Comparison of ENCODE assay signal across 25 mouse cellular contexts in genomic region chr2:38431546-38431945, GRCm38 (mm10).
DNase-seq lines count a peak whose midpoint lies in the region; ATAC-seq and TF ChIP-seq lines count a peak whose summit lies in the region.
"Had no signal": no experiment of that assay in that cellular context is flagged by ENCODE, and none has a peak within 500 bp of the region (broad histone marks: within the 10 kb centered on the region; RNA-seq: fewer than 3 reads in every experiment).

No protein-coding gene starts in this region.

- no peak for TF ChIP-seq POLR2A in limb, embryonic 14.5 days (IDR thresholded peaks at IDR 0.05; ENCODE audit: borderline replicate concordance, extremely low read depth, insufficient read depth, insufficient read length)

- 68% methylated on average over 5 of the region's 5 CpGs for WGBS in forebrain, embryonic 10.5 days
- 61% methylated on average over 5 of the region's 5 CpGs for WGBS in forebrain, embryonic 12.5 days
- 73% methylated on average over 5 of the region's 5 CpGs for WGBS in midbrain, embryonic 10.5 days
- 56% methylated on average over 5 of the region's 5 CpGs for WGBS in midbrain, embryonic 16.5 days
- WGBS in embryonic facial prominence, embryonic 14.5 days: 44% methylated on average over 5 of the region's 5 CpGs
- 36% methylated on average over 5 of the region's 5 CpGs for WGBS in limb, embryonic 14.5 days

- no peak overlapping the region for H3K4me3 ChIP-seq in forebrain, embryonic 10.5 days
- H3K4me3 ChIP-seq in forebrain, embryonic 12.5 days (replicated peaks): no peak overlapping the region
- H3K4me3 ChIP-seq in midbrain, embryonic 10.5 days: no peak overlapping the region
- H3K4me3 ChIP-seq in midbrain, embryonic 16.5 days (ENCODE audit: low read depth, low read length): no peak overlapping the region
- no peak overlapping the region for H3K4me3 ChIP-seq in embryonic facial prominence, embryonic 14.5 days (ENCODE audit: low read depth, low read length)
- no peak overlapping the region for H3K4me3 ChIP-seq in limb, embryonic 14.5 days (replicated peaks; ENCODE audit: low read length)
- H3K4me3 ChIP-seq: heart, adult 2 months; heart, embryonic 12.5 days; layer of hippocampus, adult 2 months; left cerebral cortex, adult 2 months; liver, embryonic 15.5 days; lung, embryonic 15.5 days; midbrain, embryonic 13.5 days; stomach, embryonic 15.5 days had no signal

- H3K9me3 ChIP-seq in forebrain, embryonic 10.5 days: no peaks in the 10 kb centered on the region
- no peaks in the 10 kb centered on the region for H3K9me3 ChIP-seq in forebrain, embryonic 12.5 days
- no peaks in the 10 kb centered on the region for H3K9me3 ChIP-seq in midbrain, embryonic 10.5 days (replicated peaks)
- H3K9me3 ChIP-seq in midbrain, embryonic 16.5 days (replicated peaks; ENCODE audit: control insufficient read depth, low read length, poor library complexity, severe bottlenecking): no peaks in the 10 kb centered on the region
- no peaks in the 10 kb centered on the region for H3K9me3 ChIP-seq in embryonic facial prominence, embryonic 14.5 days (ENCODE audit: control insufficient read depth, low read length)
- no peaks in the 10 kb centered on the region for H3K9me3 ChIP-seq in limb, embryonic 14.5 days (ENCODE audit: control insufficient read depth, low read length)
- H3K9me3 ChIP-seq: heart, embryonic 12.5 days; liver, embryonic 15.5 days; lung, embryonic 15.5 days; midbrain, embryonic 13.5 days; stomach, embryonic 15.5 days had no signal

- DNase-seq in forebrain, embryonic 10.5 days (ENCODE audit: extremely low spot score, low spot score): no peak
- DNase-seq in midbrain, embryonic 10.5 days (ENCODE audit: low spot score): no peak
- DNase-seq in embryonic facial prominence, embryonic 14.5 days (ENCODE audit: low spot score): peak; percentile 26
- peak; percentile 30 for DNase-seq in limb, embryonic 14.5 days (ENCODE audit: low spot score)
- DNase-seq in heart, adult 18-20 months: no peak
- DNase-seq: cerebellum, adult 11-12 months; cerebellum, adult 9-11 months; gastrocnemius, postnatal 25 days; heart, adult 2 months; kidney, adult 2 months; kidney, postnatal 36 days; right cerebral cortex, postnatal 25 days; thymus, postnatal 14 days had no signal

- H3K9ac ChIP-seq in forebrain, embryonic 12.5 days: no peak overlapping the region
- no peak overlapping the region for H3K9ac ChIP-seq in midbrain, embryonic 16.5 days (ENCODE audit: low read depth, low read length)
- H3K9ac ChIP-seq in embryonic facial prominence, embryonic 14.5 days (ENCODE audit: low read depth, low read length): no peak overlapping the region
- no peak overlapping the region for H3K9ac ChIP-seq in limb, embryonic 14.5 days (ENCODE audit: low read depth, low read length, severe bottlenecking)
- H3K9ac ChIP-seq: heart, embryonic 12.5 days; liver, embryonic 15.5 days; lung, embryonic 15.5 days; midbrain, embryonic 13.5 days; stomach, embryonic 15.5 days had no signal

- H3K36me3 ChIP-seq in forebrain, embryonic 10.5 days (replicated peaks): no peaks in the 10 kb centered on the region
- no peaks in the 10 kb centered on the region for H3K36me3 ChIP-seq in forebrain, embryonic 12.5 days (replicated peaks)
- H3K36me3 ChIP-seq in midbrain, embryonic 10.5 days: no peaks in the 10 kb centered on the region
- no peaks in the 10 kb centered on the region for H3K36me3 ChIP-seq in midbrain, embryonic 16.5 days (ENCODE audit: control insufficient read depth, insufficient read depth, low read length)
- no peaks in the 10 kb centered on the region for H3K36me3 ChIP-seq in embryonic facial prominence, embryonic 14.5 days (ENCODE audit: control insufficient read depth, insufficient read depth, low read length)
- no peaks in the 10 kb centered on the region for H3K36me3 ChIP-seq in limb, embryonic 14.5 days (ENCODE audit: control insufficient read depth, insufficient read depth, low read length)
- H3K36me3 ChIP-seq: heart, embryonic 12.5 days; liver, embryonic 15.5 days; lung, embryonic 15.5 days; midbrain, embryonic 13.5 days; stomach, embryonic 15.5 days had no signal

- ATAC-seq in forebrain, embryonic 12.5 days (ENCODE audit: low FRiP score): no peak
- ATAC-seq in midbrain, embryonic 16.5 days: no peak
- ATAC-seq in embryonic facial prominence, embryonic 14.5 days (ENCODE audit: low read depth): no peak
- no peak for ATAC-seq in limb, embryonic 14.5 days (ENCODE audit: low FRiP score, low read depth)
- ATAC-seq in monocyte, adult 5-6 weeks (replicated peaks; ENCODE audit: insufficient number of reproducible peaks, low FRiP score, low TSS enrichment, poor library complexity, severe bottlenecking): no peak
- ATAC-seq: forebrain, embryonic 14.5 days; hindbrain, embryonic 16.5 days; midbrain, embryonic 13.5 days had no signal

- H3K27ac ChIP-seq in forebrain, embryonic 10.5 days: 0 out of 2 replicates have a peak overlapping the region, but pooled peaks have one; percentile 8
- H3K27ac ChIP-seq in forebrain, embryonic 12.5 days: no peak overlapping the region
- H3K27ac ChIP-seq in midbrain, embryonic 10.5 days (replicated peaks): 0 out of 2 replicates have a peak overlapping the region, but pooled peaks have one; percentile 28
- no peak overlapping the region for H3K27ac ChIP-seq in midbrain, embryonic 16.5 days (ENCODE audit: low read length)
- H3K27ac ChIP-seq in embryonic facial prominence, embryonic 14.5 days (replicated peaks; ENCODE audit: low read depth, low read length): no peak overlapping the region
- no peak overlapping the region for H3K27ac ChIP-seq in limb, embryonic 14.5 days (replicated peaks; ENCODE audit: low read depth, low read length)
- H3K27ac ChIP-seq: heart, adult 2 months; layer of hippocampus, adult 2 months; left cerebral cortex, adult 2 months; liver, embryonic 15.5 days; lung, embryonic 15.5 days; midbrain, embryonic 13.5 days; stomach, embryonic 15.5 days had no signal

- 0 out of 2 replicates have a peak, but pooled peaks cover 6% of the 10 kb centered on the region for H3K27me3 ChIP-seq in forebrain, embryonic 10.5 days (ENCODE audit: poor library complexity, severe bottlenecking)
- no peaks in the 10 kb centered on the region for H3K27me3 ChIP-seq in forebrain, embryonic 12.5 days
- peaks cover 28% of the 10 kb centered on the region for H3K27me3 ChIP-seq in midbrain, embryonic 10.5 days (ENCODE audit: low read depth, poor library complexity, severe bottlenecking)
- no peaks in the 10 kb centered on the region for H3K27me3 ChIP-seq in midbrain, embryonic 16.5 days (ENCODE audit: control insufficient read depth, insufficient read depth, low read depth, low read length)
- no peaks in the 10 kb centered on the region for H3K27me3 ChIP-seq in embryonic facial prominence, embryonic 14.5 days (replicated peaks; ENCODE audit: control insufficient read depth, insufficient read depth, low read length)
- no peaks in the 10 kb centered on the region for H3K27me3 ChIP-seq in limb, embryonic 14.5 days (ENCODE audit: control insufficient read depth, insufficient read depth, low read length)
- H3K27me3 ChIP-seq: heart, embryonic 12.5 days; liver, embryonic 15.5 days; lung, embryonic 15.5 days; stomach, embryonic 15.5 days had no signal

- H3K4me1 ChIP-seq in forebrain, embryonic 10.5 days: peaks cover 30% of the 10 kb centered on the region
- 0 out of 2 replicates have a peak, but pooled peaks cover 3% of the 10 kb centered on the region for H3K4me1 ChIP-seq in forebrain, embryonic 12.5 days
- peaks cover 3% of the 10 kb centered on the region; the same call in 1 of the 2 replicates for H3K4me1 ChIP-seq in midbrain, embryonic 10.5 days
- H3K4me1 ChIP-seq in midbrain, embryonic 16.5 days (ENCODE audit: control insufficient read depth, insufficient read depth, low read length): no peaks in the 10 kb centered on the region
- H3K4me1 ChIP-seq in embryonic facial prominence, embryonic 14.5 days (ENCODE audit: control insufficient read depth, insufficient read depth, low read length): no peaks in the 10 kb centered on the region
- peaks cover 8% of the 10 kb centered on the region; the same call in 1 of the 2 replicates for H3K4me1 ChIP-seq in limb, embryonic 14.5 days (ENCODE audit: control insufficient read depth, insufficient read depth, low read length)
- H3K4me1 ChIP-seq: heart, embryonic 12.5 days; liver, embryonic 15.5 days; lung, embryonic 15.5 days; stomach, embryonic 15.5 days had no signal

- no peak overlapping the region for H3K4me2 ChIP-seq in forebrain, embryonic 12.5 days
- no peak overlapping the region for H3K4me2 ChIP-seq in midbrain, embryonic 16.5 days (ENCODE audit: low read length)
- no peak overlapping the region for H3K4me2 ChIP-seq in embryonic facial prominence, embryonic 14.5 days (ENCODE audit: low read depth, low read length)
- H3K4me2 ChIP-seq in limb, embryonic 14.5 days (replicated peaks; ENCODE audit: low read depth, low read length, severe bottlenecking): no peak overlapping the region
- H3K4me2 ChIP-seq: heart, embryonic 12.5 days; liver, embryonic 15.5 days; lung, embryonic 15.5 days; midbrain, embryonic 13.5 days; stomach, embryonic 15.5 days had no signal

Comparison
In these comparisons a context has a peak if more than half of its experiments do, and no peak if none do; other contexts are left out.
1. H3K27ac ChIP-seq: peak in forebrain, embryonic 10.5 days (single experiment) and midbrain, embryonic 10.5 days (single experiment); none in forebrain, embryonic 12.5 days (single experiment), midbrain, embryonic 16.5 days (single experiment), embryonic facial prominence, embryonic 14.5 days (single experiment) and limb, embryonic 14.5 days (single experiment).
2. DNase-seq: peak in embryonic facial prominence, embryonic 14.5 days (single experiment) and limb, embryonic 14.5 days (single experiment); none in forebrain, embryonic 10.5 days (single experiment), midbrain, embryonic 10.5 days (single experiment) and heart, adult 18-20 months (0 of 2).